Mouse (Mus musculus) bone marrow macrophage, adult 2 months (primary cell): ENCODE results near the gene Olfr20.

Source experiments
- CTCF ChIP-seq: IDR thresholded peaks from 2 replicates; pipeline ENCODE4 v1.5.1; 2012; ENCODE audit warnings: low read depth, mild to moderate bottlenecking, low read length, moderate library complexity
- POLR2A ChIP-seq: IDR thresholded peaks from 2 replicates; pipeline ENCODE4 v1.6.1; 2012; ENCODE audit warnings: mild to moderate bottlenecking, low read depth, low read length, borderline replicate concordance

- TF ChIP-seq CTCF (no peak), POLR2A (no peak)
Measured at GRCm38 (mm10) chr11:73315961-73316360, 34.6 kb upstream of the Olfr20 start.
